Mouse (Mus musculus) frontal cortex, postnatal 36 days (tissue): ENCODE results near the gene Avil.
"Not testable (repeated sequence)": the region's sequence is repeated elsewhere in the genome, so short reads cannot be mapped to it uniquely, and the experiment has no call there.

Experiments
- DNase-seq, 2 experiments: peaks; one replicate each; pipeline ENCODE4 v3.0.0; 2022; ENCODE audit warnings: low spot score in 2 of 2

Avil gene

GRCm38 (mm10) chr10:127059174-127059967, 58.9 kb downstream of the Avil start:
- no peak for DNase-seq

- peak; percentile 67 to 71 for DNase-seq
Observed at GRCm38 (mm10) chr10:127059968-127060916, 59.7 kb downstream of the Avil start, which contains the start of gene March9. TSS of gene March9 (minus strand) at chr10:127060184.

- DNase-seq: no peak
Observed at GRCm38 (mm10) chr10:127061085-127061484, 60.6 kb downstream of the Avil start.

GRCm38 (mm10) chr10:127061513-127061912, 61.0 kb downstream of the Avil start:
- DNase-seq: no peak

- DNase-seq: not testable (repeated sequence)
Observed at GRCm38 (mm10) chr10:127062101-127062500, 61.6 kb downstream of the Avil start.

- DNase-seq: no peak
Observed at GRCm38 (mm10) chr10:127062503-127062902, 62.0 kb downstream of the Avil start.

GRCm38 (mm10) chr10:127063239-127063872, 62.8 kb downstream of the Avil start, which contains the start of gene Cdk4:
TSS of gene Cdk4 (plus strand) at chr10:127063534.
- DNase-seq: peak; percentile 98

- DNase-seq: no peak
Observed at GRCm38 (mm10) chr10:127063913-127064870, 63.7 kb downstream of the Avil start.

GRCm38 (mm10) chr10:127065981-127066380, 65.5 kb downstream of the Avil start:
- no peak for DNase-seq

- no peak for DNase-seq
Observed at GRCm38 (mm10) chr10:127066519-127067018, 66.1 kb downstream of the Avil start.

GRCm38 (mm10) chr10:127068360-127069038, 68.0 kb downstream of the Avil start:
- no peak for DNase-seq

- DNase-seq: no peak
Observed at GRCm38 (mm10) chr10:127069281-127070189, 69.0 kb downstream of the Avil start.
